Mouse (Mus musculus) heart, adult 2 months (tissue): ENCODE measurements around the gene Insr. TPM values are rescaled to one million over a fixed set of nuclear protein-coding genes. Genes with fewer than 3 reads are reported as not detected.
"Not testable (repeated sequence)": the region's sequence is repeated elsewhere in the genome, so short reads cannot be mapped to it uniquely, and the experiment has no call there.

Source experiments
- DNase-seq, 2 experiments: peaks; one replicate each; pipeline ENCODE4 v3.0.0; 2021
- H3K27ac ChIP-seq: fragments of 200-600 bp; 2 replicates; pipeline ENCODE4 v1.8.1; 2022
- H3K27me3 ChIP-seq: fragments of 200-500 bp; 2 replicates; pipeline ENCODE4 v1.6.1; 2012; ENCODE audit warnings: mild to moderate bottlenecking, low read length, inconsistent platforms, mixed read lengths; ENCODE audit not compliant: control insufficient read depth, insufficient read depth
- H3K36me3 ChIP-seq: fragments of 200-500 bp; 2 replicates; pipeline ENCODE4 v1.6.1; 2012; ENCODE audit warnings: low read length, inconsistent platforms; ENCODE audit not compliant: control insufficient read depth, insufficient read depth
- H3K4me1 ChIP-seq: fragments of 200-500 bp; 2 replicates; pipeline ENCODE4 v1.6.1; 2011; ENCODE audit warnings: low read length; ENCODE audit not compliant: control insufficient read depth, insufficient read depth
- H3K4me3 ChIP-seq: fragments of 200-600 bp; 2 replicates; pipeline ENCODE4 v1.8.1; 2022
- H3K79me2 ChIP-seq: fragments of 200-500 bp; replicated peaks from 2 replicates; pipeline ENCODE4 v1.6.1; 2012; ENCODE audit warnings: mild to moderate bottlenecking, inconsistent platforms, low read length, moderate library complexity, mixed read lengths; ENCODE audit not compliant: control insufficient read depth, insufficient read depth
- H3K9ac ChIP-seq: fragments of 200-500 bp; 2 replicates; pipeline ENCODE4 v1.6.1; 2012; ENCODE audit warnings: low read depth, mild to moderate bottlenecking, control low read depth, inconsistent platforms, low read length, mixed read lengths
- CTCF ChIP-seq: fragments of 200-600 bp; IDR thresholded peaks from 2 replicates; pipeline ENCODE4 v1.8.1; 2022; ENCODE audit warnings: antibody characterized with exemption, mild to moderate bottlenecking, moderate library complexity
- EP300 ChIP-seq: fragments of 200-500 bp; IDR thresholded peaks from 2 replicates; pipeline ENCODE4 v1.6.1; 2011; ENCODE audit warnings: low read depth, low read length, control low read depth; ENCODE audit not compliant: insufficient read depth
- POLR2A ChIP-seq: fragments of 200-500 bp; IDR thresholded peaks from 2 replicates; pipeline ENCODE4 v1.6.1; 2011; ENCODE audit warnings: mild to moderate bottlenecking, low read depth, low read length, control low read depth; ENCODE audit not compliant: insufficient read depth
- WGBS: fragments of 180-500 bp; shearing (Covaris S2); methylation state at CpG from one replicate; pipeline ENCODE4 v1.1.7; 2018; 5-methylcytosine and 5-hydroxymethylcytosine counted together
- intact Hi-C: fragments of 180-260 bp; cut with DNase I; formaldehyde crosslinking; loops from one replicate; pipeline ENCODE4 v1.15.1; 2025
- long read RNA-seq: library from polyadenylated mRNA; stranded (forward); transcript quantifications from one replicate; pipeline ENCODE4 v2.0.0, GENCODE M21; 2021
- polyA plus RNA-seq: library from polyadenylated mRNA; depleted of rRNA; stranded (reverse); fragments of >200 nt; gene quantifications from 2 replicates; pipeline ENCODE4 v1.2.3, GENCODE M21; 2012; rRNA removed
- total RNA-seq, 2 experiments: library from RNA; stranded (reverse); gene quantifications; 2 replicates each; pipeline ENCODE4 v1.2.3; 2021

Insr gene
- total RNA-seq (100 to 1,000 TPM; 112 to 145 TPM), polyA plus RNA-seq (24.6 and 42.3 TPM in 2 replicates)
- long read RNA-seq, partial matches to known transcripts, result 0 of 15 reads
- long read RNA-seq, other reads (novel, unspliced or antisense), result 15 of 15 reads

DNA sequence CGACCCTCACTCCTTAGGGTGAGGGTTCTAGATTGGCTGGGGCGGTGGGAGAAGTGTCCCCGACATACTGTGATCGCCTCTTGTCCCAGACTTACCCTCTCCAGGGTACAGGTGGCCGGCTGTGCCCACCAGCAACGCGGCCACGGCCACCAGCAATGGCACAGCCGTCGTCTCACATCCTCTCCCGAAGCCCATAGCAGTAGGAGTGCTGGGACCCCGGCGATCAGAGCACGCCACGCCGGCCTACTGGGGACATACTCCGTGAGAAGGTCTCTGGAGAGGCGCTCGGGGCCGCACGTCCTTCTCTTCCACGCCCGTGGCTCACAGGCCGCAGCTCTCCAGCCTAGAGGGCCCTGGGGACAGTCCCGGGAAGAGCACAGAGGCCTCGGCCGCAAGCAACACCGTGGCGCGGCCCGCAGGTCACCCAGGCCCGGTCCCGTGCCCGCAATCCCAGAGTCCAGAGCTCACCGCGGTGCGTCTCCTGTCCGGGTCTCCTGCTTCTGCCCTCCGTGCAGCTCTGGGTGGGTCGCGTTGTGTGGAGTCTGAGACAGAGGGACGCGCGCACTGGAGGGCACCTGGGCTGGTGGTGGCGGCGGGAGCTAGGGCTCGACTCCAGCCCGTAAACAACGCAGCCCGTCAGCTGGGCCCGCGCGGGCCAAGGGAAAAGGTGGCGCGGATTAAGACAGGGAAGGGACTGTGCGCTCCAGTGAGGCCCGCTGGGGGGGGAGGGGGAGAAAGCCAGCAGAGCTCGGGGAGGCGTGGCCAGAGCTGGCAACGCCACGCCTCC lies at the start of gene Insr:
Gene Insr, minus strand, starts transcription at position 684 of the 787 bp plus-strand sequence.
- H3K79me2 ChIP-seq, result peaks cover 12% of the 10 kb centered on the region
- intact Hi-C loops, result loop anchor here (1.0 to 5.0 kb wide), 3 partner anchors 42 to 97 kb away; no protein-coding TSS in a partner anchor
- H3K9ac ChIP-seq, result peak within 1 kb of the TSS; percentile 99
- no peaks in the 10 kb centered on the region for H3K27me3 ChIP-seq
- peaks cover 5% of the 10 kb centered on the region for H3K4me1 ChIP-seq
- H3K27ac ChIP-seq, result peak within 1 kb of the TSS; percentile 98
- H3K4me3 ChIP-seq, result peak within 1 kb of the TSS; percentile 94
- peaks cover 10% of the 10 kb centered on the region for H3K36me3 ChIP-seq
- peak; percentile 95 to 97 for DNase-seq
- WGBS, result 1% methylated on average over 59 of the region's 61 CpGs
- peak; percentile 64; the same call in 1 of the 2 replicates for TF ChIP-seq EP300
- no peak for TF ChIP-seq CTCF
- peak; percentile 79 for TF ChIP-seq POLR2A

DNA sequence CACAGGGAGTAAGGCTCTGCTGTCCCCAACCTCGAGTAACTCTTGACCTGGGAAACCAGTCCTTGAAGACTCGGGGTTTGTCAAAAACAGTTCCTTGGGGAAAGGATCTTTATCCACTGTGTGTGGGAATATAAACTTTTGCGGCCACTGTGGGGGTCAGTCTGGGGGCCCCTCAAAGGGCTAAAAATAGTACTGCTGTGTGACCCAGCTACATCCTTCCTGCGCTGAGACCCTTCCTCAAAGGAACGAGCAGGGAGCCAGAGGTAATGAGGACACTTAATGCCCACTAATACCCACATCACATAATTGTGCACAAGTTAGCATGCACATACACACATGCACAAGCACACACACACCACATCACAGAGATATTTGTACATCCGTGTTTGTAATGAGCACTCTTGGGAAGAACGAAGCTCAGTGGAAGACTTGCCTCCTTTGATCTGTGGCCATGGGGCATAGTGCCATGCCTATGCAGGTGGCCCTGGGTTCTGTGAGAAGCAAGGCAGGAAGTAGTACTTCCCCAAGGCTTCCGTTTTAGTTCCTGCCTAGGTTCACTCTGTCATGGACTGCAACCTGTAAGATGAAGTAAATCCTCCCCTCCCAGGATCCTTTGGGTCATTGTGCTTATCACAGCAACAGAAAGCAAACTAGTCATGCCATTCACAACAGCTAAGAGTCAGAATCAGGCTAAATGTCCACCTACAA lies 48.3 kb upstream of the Insr start:
- H3K4me1 ChIP-seq, result peaks cover 1% of the 10 kb centered on the region; the same call in 1 of the 2 replicates
- H3K27me3 ChIP-seq, result no peaks in the 10 kb centered on the region
- no peaks in the 10 kb centered on the region for H3K36me3 ChIP-seq
- H3K4me3 ChIP-seq, result no peak overlapping the region
- no peak overlapping the region for H3K9ac ChIP-seq
- no peak for DNase-seq
- no peak overlapping the region for H3K27ac ChIP-seq
- H3K79me2 ChIP-seq, result no peaks in the 10 kb centered on the region
- intact Hi-C loops, result no loop called here
- TF ChIP-seq CTCF (no peak), POLR2A (no peak), EP300 (no peak)
- 40% methylated on average over 8 of the region's 8 CpGs for WGBS

DNA sequence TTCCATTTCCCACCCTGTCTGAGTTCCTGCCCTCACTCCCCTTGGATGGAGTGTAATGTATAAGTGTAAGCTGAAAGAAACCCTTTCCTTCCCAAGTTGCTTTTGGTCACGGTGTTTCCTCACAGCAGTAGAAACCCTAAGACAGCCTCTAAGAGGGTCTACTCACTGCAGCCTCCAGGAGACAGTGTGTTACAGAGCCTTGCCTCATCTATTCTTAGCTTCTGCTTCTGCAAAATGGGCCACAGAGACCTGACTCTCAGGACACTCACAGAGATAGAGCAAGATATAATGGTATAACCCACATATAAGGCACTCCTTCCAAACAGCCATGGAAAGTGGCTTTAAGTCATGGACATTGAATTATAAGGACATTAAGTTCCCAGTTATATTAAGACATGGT lies 47.6 kb upstream of the Insr start:
- WGBS, result 100% methylated on average over 1 of the region's 1 CpGs

DNA sequence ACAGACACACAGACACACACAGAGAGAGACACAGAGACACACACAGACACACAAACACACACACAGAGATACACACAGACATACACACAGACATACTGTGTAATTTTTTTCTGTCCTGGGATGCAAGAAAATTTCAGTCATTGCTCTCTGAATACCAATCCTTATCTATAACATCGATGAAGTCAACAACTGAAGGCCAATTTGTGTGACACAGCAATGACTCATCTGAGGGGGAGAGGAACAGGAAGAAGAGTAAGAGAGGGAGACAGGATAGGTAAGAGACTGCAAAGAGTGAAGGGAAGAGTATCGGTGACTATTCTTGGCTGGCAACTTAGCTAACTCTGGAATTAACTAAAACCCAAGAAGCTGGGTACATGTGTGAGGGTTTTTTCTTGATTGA lies 44.8 kb upstream of the Insr start:
- no peak overlapping the region for H3K9ac ChIP-seq
- H3K4me3 ChIP-seq, result no peak overlapping the region
- H3K27ac ChIP-seq, result no peak overlapping the region
- intact Hi-C loops, result no loop called here
- peaks cover 1% of the 10 kb centered on the region; the same call in 1 of the 2 replicates for H3K4me1 ChIP-seq
- H3K27me3 ChIP-seq, result no peaks in the 10 kb centered on the region
- TF ChIP-seq EP300 (no peak), CTCF (no peak), POLR2A (no peak)
- no peaks in the 10 kb centered on the region for H3K79me2 ChIP-seq
- no peak for DNase-seq
- WGBS, result 43% methylated on average over 2 of the region's 2 CpGs
- no peaks in the 10 kb centered on the region for H3K36me3 ChIP-seq

More for the DNA sequence above, 47.6 kb upstream of the Insr start:
- no peaks in the 10 kb centered on the region for H3K79me2 ChIP-seq
- H3K4me1 ChIP-seq, result peaks cover 1% of the 10 kb centered on the region; the same call in 1 of the 2 replicates
- no peaks in the 10 kb centered on the region for H3K27me3 ChIP-seq
- no peak overlapping the region for H3K4me3 ChIP-seq
- no peak overlapping the region for H3K9ac ChIP-seq
- H3K27ac ChIP-seq, result no peak overlapping the region
- DNase-seq, result no peak
- intact Hi-C loops, result no loop called here
- no peaks in the 10 kb centered on the region for H3K36me3 ChIP-seq
- TF ChIP-seq CTCF (no peak), EP300 (no peak), POLR2A (no peak)

- H3K79me2 ChIP-seq, H3K4me3 ChIP-seq, H3K4me1 ChIP-seq, H3K36me3 ChIP-seq, DNase-seq, intact Hi-C loops, H3K9ac ChIP-seq, H3K27me3 ChIP-seq, H3K27ac ChIP-seq: not testable (repeated sequence)
- 93% methylated on average over 11 of the region's 11 CpGs for WGBS
Measured at GRCm38 (mm10) chr8:3319267-3319666, 39.9 kb upstream of the Insr start.

DNA sequence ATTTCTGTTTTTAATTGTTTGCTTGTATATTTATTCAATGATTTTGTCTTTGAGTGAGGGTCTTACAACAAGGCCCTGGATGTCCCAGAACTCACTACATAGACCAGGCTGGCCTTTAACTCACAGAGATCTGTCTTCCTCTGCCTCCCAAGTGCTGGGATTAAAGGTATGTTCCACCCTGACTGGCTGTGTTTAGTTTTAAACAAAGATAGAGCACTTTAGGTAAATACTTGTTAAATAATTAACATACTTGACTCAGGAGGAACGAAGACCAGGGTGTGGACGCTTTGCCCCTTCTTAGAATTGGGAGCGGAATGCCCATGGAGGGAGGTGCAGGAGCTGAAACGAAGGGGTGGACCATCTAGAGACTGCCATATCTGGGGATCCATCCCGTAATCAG lies 37.2 kb upstream of the Insr start:
- H3K4me3 ChIP-seq, result no peak overlapping the region
- no peak overlapping the region for H3K9ac ChIP-seq
- no peaks in the 10 kb centered on the region for H3K36me3 ChIP-seq
- no peak overlapping the region for H3K27ac ChIP-seq
- H3K27me3 ChIP-seq, result no peaks in the 10 kb centered on the region
- no peak for DNase-seq
- TF ChIP-seq CTCF (no peak), EP300 (no peak), POLR2A (no peak)
- intact Hi-C loops, result no loop called here
- H3K4me1 ChIP-seq, result 0 out of 2 replicates have a peak, but pooled peaks cover 2% of the 10 kb centered on the region
- no peaks in the 10 kb centered on the region for H3K79me2 ChIP-seq
- WGBS, result 96% methylated on average over 5 of the region's 5 CpGs
